Mouse (Mus musculus) fibroblast of lung, adult 2 months (primary cell): ENCODE measurements around the gene A430089I19Rik.
"Not testable (repeated sequence)": the region's sequence is repeated elsewhere in the genome, so short reads cannot be mapped to it uniquely, and the experiment has no call there.

Experiments used
- DNase-seq: peaks from one replicate; pipeline ENCODE4 v3.0.0-alpha.2; 2011; ENCODE audit warnings: low read depth

A430089I19Rik gene

GRCm38 (mm10) chr5:94306696-94307095 is at the start of gene A430089I19Rik:
Gene A430089I19Rik (minus strand): TSS chr5:94306796.
- not testable (repeated sequence) for DNase-seq

DNA sequence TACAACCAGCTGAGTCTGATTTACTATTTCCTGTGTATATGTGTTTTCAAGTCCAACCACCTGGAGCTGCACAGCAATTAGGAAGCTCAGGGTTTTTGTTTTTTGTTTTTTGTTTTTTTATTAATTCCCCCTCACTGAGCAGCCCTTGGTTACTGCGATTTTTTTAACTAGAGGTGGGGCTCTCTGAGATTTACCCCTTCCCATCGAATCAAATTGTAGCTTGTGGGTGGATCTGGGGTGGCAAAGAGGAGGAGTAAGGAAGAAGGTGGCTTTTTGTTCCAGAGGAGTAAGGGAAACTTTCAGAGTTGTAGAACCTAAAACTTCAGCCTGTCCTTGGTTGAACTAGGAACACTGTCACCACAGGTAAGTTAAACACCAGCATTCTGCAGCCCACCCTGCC is 32.9 kb upstream of the A430089I19Rik start, which contains the start of gene AA792892:
Gene AA792892, plus strand, starts transcription at position 301 of the 400 bp plus-strand sequence.
- DNase-seq: not testable (repeated sequence)

DNA sequence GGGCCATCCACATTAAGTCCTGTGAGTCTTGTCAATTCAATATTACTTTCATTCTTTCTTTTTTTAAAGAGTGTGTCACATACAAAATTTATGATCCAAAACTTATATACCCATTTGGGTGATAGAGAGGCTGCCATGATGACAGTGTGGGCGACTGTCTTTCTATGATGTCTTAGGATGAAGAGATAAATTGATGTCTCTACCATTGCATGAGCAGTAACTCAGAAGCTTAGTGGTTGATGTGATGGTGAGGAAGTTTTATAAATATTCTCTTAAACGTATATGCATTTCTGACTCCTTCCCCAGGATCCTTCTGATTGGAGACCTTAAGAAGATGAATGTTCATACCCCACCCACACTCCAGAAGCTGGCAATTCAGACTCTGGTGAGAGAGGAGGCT is 7.5 kb upstream of the A430089I19Rik start, which contains the start of gene Gm6502:
Gene Gm6502, plus strand, starts transcription at position 301 of the 400 bp plus-strand sequence.
- not testable (repeated sequence) for DNase-seq
